Mouse (Mus musculus) liver, embryonic 14.5 days (tissue): ENCODE results near the gene Wfikkn2.

Source experiments
- CTCF ChIP-seq: IDR thresholded peaks from 2 replicates; pipeline ENCODE4 v1.5.1; 2016; ENCODE audit warnings: antibody characterized with exemption, low read depth, control low read depth
- EP300 ChIP-seq: IDR thresholded peaks from 2 replicates; pipeline ENCODE4 v1.6.1; 2016; ENCODE audit warnings: antibody characterized with exemption, low read depth

DNA sequence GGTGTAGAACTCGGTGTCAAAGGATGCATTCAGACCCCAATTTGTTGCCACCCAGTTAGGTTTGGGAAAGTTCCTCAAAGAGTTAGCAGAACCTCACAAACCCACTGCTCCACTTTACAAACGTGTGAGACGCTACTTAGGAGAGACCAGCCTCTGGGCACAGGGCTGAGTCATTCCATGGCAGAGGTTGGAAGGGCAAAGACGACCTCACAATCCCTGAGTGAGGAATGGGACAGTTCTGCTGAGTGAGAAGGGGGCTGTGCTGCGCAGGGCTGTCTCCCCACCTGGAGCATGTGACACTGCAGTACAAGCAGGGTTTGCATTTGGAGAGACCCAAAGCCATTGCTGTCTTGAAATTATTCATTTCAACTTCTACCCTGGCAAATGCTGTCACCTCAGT lies 36.5 kb upstream of the Wfikkn2 start:
- TF ChIP-seq EP300 = no peak
- no peak for TF ChIP-seq CTCF
